Mouse (Mus musculus) left cerebral cortex, postnatal 14 days (tissue): ENCODE measurements around the gene Cdk18. TPM values are rescaled to one million over a fixed set of nuclear protein-coding genes. Genes with fewer than 3 reads are reported as not detected.

Experiments
- DNase-seq, 2 experiments: peaks; one replicate each; pipeline ENCODE4 v3.0.0; 2021 to 2022; ENCODE audit warnings: low spot score in 2 of 2, mixed read lengths in 1 of 2
- intact Hi-C: fragments of 180-260 bp; cut with DNase I; formaldehyde crosslinking; loops from one replicate; pipeline ENCODE4 v1.15.1; 2025
- total RNA-seq, 2 experiments: library from RNA; stranded (reverse); gene quantifications; 2 replicates each; pipeline ENCODE4 v1.2.3; 2021

Gene Cdk18
- total RNA-seq, 2 experiments from 2014 or later = 17.0 to 28.3 TPM

DNA sequence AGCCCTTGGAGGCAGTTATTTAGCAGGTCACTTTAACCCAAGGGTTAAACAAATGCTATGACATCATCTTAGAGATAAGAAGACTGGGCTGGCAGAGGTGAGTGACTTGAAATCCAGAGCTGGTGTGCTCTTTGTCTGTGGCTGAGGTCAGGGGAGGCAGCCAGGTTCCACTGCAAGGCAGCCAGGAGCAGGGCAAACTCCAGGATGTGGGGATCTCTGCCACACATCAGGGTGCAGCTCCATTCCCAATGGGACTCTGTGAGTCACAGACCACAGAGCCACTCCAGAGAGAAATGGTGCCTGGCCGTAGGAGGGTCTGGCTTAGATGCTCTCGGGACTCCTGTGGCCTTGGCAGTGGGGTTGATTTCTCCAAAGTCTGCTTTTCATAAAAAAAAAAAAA, 12.4 kb upstream of the Cdk18 start:
- no peak for DNase-seq
- intact Hi-C loops = no loop called here

DNA sequence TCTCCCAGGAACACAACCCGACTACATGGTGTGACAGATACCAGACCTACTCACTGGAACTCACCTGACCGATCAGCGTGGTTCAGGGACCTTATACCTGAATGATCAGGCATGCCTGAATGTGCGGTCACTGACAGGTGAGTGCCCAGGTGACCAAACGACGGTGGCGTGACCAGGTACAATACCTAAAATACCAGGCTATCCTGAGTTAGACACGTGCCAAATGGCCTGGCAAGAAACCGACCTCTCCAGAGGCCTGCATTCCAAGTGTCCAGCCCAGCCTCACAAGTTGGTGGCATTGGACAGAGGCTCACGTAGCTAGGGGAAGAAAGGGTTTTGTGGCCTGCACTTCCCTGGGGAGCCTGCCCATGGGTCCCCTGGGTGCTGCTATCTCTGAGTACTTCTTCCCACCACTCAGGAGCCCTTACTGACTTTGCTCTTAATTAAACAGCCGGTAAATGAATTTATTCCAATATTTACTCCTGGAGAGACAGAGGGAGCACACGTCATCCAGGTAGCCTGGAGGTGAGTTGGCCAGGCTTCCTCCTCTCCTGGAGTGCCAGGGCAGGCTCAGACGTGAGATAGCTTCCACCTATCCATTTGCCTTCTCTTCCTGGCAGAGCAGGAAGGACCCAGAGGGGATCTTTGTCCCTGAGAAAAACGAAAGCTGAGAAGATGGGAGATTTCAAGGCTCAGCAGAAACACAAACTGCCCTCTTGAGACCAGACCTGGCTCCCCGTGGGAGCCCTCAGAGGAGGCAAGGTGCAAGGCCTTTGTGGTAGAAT, 11.5 kb upstream of the Cdk18 start:
- no peak for DNase-seq
- intact Hi-C loops = no loop called here

GRCm38 (mm10) chr1:132150171-132150570, 10.7 kb upstream of the Cdk18 start:
- no peak for DNase-seq
- intact Hi-C loops = no loop called here

DNA sequence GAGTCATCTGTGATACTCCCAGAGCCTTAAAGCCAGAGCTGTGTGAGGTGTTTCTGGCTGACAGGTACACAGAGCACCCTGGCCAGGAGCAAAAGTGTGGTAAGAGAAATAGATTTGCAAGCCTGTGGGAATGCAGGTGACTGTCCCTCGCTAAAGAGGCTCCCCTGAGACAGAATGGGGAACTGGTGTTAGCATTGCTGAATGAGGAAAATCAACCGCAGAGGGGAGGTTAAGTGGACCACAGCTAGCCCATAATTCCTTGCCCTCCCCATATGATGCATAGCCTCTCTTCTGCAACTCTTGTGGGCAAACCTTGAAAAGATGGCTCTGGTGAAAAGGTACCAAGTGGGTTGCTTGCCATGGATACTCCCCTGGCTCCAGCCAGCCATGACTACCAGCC, 9.9 kb upstream of the Cdk18 start:
- intact Hi-C loops = no loop called here
- no peak for DNase-seq

- intact Hi-C loops = no loop called here
- no peak for DNase-seq
Observed at GRCm38 (mm10) chr1:132145973-132146685, 6.6 kb upstream of the Cdk18 start.

- intact Hi-C loops = no loop called here
- no peak for DNase-seq
Observed at GRCm38 (mm10) chr1:132144837-132145236, 5.4 kb upstream of the Cdk18 start.

- intact Hi-C loops = no loop called here
Observed at GRCm38 (mm10) chr1:132144223-132144622, 4.7 kb upstream of the Cdk18 start.

DNA sequence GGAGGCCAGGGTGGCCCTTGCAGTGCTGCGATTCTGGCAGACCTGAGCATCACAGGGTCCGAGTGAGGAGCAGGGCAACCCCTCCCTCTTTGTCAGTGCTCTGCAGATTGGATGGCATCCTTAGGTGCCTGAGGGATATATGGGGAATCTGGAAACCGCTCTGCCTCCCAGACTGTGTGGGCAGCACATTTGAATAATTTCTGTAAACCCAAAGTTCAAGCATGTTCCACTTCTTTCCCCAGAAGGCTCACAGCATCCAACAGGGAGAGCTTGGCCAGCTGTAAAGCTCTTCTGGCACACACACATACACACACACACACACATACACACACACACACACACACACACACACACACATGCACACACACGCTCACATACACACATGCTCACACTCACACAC, 4.2 kb upstream of the Cdk18 start:
- peak; percentile 41 to 76 for DNase-seq
- intact Hi-C loops = no loop called here

More at GRCm38 (mm10) chr1:132144223-132144622, 4.7 kb upstream of the Cdk18 start:
- DNase-seq = peak; percentile 69 to 89

- DNase-seq = no peak
- intact Hi-C loops = no loop called here
Observed at GRCm38 (mm10) chr1:132143079-132143478, 3.6 kb upstream of the Cdk18 start.

DNA sequence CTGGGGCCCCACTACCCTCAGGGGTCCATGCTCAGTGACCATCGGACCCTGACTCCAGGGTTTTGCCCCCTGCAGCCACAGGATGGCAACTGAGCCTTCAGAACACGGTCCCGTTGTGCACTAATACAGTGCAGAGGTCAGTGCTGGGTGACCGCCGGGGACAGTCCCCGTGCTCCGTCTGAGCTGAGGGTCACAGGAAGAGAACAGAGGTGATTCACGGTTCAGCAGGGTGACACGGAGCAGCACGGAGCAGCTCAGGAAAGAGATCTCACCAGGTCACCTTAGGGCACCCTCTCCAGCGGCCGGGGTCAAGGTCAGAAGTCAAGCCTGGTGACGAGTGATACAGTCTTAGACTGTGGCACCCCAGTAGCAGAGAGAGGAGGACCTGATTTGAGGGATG, 2.3 kb upstream of the Cdk18 start:
- DNase-seq = no peak
- intact Hi-C loops = no loop called here

- intact Hi-C loops = no loop called here
- DNase-seq = no peak
Observed at GRCm38 (mm10) chr1:132141166-132141565, 1.7 kb upstream of the Cdk18 start.

- intact Hi-C loops = no loop called here
- DNase-seq = no peak
Observed at GRCm38 (mm10) chr1:132140574-132140973, 1.1 kb upstream of the Cdk18 start.

- intact Hi-C loops = no loop called here
- DNase-seq = no peak
Observed at GRCm38 (mm10) chr1:132140171-132140570, 687 bp upstream of the Cdk18 start.

DNA sequence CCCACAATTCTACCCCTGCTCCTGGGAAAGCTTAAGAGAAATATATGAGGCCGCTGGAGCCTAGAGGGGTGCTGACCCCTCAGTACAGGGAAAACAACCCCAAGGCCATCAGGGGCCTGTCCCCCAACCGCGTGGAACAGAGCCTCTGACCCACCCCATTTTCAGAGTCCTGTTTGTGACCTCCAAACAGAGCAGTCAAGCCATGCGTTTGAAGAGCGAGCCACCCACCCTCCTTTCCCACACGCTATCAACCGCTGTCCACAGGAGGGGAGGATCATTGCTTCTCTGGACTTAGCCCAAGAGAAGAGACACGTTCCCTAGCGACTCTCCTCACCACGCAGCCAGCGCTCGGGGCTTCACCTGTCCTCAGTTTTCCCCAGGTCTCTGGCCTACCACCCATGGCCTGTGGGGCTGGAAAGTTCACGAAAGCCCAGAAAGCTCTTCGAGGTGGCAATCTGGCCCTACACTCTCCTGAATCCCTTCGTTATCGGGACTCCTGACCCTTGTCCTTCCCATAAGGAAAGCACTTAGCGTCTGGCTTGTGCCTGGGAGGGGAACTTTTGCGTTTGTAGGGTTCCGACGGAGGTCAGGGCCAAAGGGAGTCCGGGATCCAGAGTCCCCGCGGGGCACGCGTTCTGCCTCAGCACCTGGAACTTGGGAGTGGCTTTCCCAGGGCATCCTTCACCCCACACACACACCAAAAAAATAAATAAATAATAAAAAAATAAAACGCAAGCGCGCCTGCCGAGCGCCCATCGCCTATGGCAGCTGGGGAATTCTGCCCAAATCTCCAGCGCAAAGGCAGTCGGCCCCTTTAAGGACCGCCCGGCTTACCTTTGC, 688 bp downstream of the Cdk18 start:
- no peak for DNase-seq
- intact Hi-C loops = no loop called here

DNA sequence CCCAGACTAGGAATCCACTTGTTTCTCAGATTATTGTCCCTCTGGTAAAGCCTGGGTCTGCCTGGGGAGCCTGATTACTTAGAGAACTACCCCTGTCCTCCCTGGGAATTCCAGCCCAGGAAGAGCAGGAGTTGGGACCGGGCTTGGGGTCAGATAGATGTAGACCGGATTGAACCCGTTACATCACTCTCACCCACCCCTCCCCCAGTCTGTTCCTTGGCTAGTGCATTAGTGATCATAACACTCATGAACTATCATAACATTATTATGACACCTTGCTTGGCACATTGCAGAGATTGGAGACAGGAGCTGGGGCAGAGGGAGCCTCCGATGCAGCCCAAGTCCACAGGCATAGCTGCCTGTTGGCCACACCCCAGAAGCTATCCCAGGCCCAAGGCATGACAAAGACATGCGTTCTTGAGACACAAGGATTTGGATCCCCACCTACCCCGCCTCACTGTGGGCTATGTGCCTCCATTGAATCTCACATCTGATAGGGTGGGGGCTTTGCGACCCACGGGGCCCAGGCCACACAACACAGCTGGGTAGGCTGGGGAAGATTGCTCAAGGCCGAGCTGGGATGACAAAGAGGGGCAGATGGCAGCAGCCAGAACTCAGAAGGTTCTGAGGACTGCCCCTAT, 1.4 kb downstream of the Cdk18 start:
- intact Hi-C loops = no loop called here
- DNase-seq = no peak

DNA sequence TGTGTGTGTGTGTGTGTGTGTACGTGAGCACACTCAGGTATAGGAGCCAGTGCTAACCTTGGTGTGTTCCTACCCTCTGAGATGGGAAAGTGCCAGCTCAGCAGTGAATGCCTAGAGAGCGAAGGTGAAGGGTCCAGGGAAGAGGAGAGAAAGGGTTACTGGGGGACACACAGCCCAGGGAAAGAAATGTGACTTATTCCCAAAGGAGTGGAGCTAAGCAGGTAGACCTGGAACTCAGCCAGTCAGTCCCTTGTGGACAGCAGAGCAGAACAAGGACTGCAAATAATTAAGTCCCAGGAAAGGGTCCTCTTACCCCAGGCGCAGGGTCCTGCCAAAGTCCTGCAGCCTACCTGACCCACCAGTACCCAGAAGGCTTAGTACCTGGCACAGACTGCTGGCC, 2.6 kb downstream of the Cdk18 start:
- no peak for DNase-seq
- intact Hi-C loops = no loop called here

GRCm38 (mm10) chr1:132135631-132136030, 3.9 kb downstream of the Cdk18 start:
- no peak for DNase-seq
- intact Hi-C loops = no loop called here

DNA sequence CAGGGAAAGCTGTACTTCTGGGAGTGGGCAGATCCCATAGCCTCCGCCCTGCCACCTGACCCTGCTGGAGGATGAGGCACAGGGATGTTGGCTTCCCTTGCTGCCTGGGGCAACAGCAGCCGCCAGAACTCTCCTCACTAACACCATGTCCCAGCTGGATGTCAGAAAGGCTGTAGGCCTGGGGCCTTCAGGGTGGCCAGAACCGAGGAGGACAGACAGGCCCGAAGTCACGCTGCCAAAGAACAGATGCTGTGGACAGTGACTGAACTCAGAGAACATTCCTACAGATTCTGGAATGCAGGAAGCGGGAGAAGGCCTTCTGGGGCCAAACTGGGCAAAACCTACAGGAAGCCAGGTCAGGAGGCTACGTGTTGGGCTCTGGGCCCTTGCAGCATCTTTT, 11.2 kb downstream of the Cdk18 start:
- intact Hi-C loops = no loop called here
- no peak for DNase-seq

GRCm38 (mm10) chr1:132125803-132126405, 13.6 kb downstream of the Cdk18 start:
- intact Hi-C loops = no loop called here
- no peak for DNase-seq
